Mouse (Mus musculus) E14TG2a.4 (cell line): ENCODE measurements around the gene Plekhh1.

Source experiments
- CTCF ChIP-seq: conservative IDR thresholded peaks from 2 replicates; pipeline ENCODE4 v1.5.1; 2014; ENCODE audit warnings: low read length
- NANOG ChIP-seq: IDR thresholded peaks from 2 replicates; pipeline ENCODE4 v1.6.1; 2014; ENCODE audit warnings: borderline replicate concordance, low read length, mixed read lengths
- POU5F1 ChIP-seq: IDR thresholded peaks from 2 replicates; pipeline ENCODE4 v1.6.1; 2014; ENCODE audit warnings: low read length, borderline replicate concordance

- no peak for TF ChIP-seq NANOG
- no peak for TF ChIP-seq CTCF
- no peak for TF ChIP-seq POU5F1
Observed at GRCm38 (mm10) chr12:79048898-79049297, 19.9 kb downstream of the Plekhh1 start.
